Comparison of ENCODE assay signal across 13 mouse cellular contexts in the genomic region with DNA sequence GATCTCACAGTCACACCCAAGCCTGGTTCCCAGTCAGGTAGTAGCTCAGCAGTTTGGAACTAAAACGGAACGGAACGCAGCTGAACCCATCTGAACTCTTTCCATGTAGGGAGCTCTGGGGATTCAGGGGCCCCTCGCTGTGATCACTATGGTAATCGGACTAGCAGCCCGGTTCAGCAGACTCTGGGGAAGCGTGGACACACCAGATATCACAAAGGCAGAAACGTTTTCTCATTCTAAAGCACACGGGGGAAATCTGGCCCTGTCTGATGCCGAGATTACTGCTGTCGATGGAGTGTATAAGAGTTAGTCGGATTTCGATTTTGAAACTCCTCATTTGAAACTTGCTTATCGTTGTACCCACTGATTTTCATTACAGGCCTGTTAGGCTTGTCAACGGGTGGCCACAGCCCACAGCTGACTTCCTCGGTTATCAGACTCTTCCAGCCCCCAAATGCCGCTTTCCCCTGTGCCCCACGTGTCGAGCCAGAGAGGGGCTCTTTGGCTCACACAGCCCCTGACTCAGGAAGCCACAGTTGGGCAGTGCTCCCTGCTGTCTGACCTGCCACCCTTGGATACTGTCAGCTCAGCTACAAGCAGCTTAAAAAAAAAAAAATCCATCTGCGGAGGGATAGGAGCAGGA.
DNase-seq lines count a peak whose midpoint lies in the region; ATAC-seq lines count a peak whose summit lies in the region.
"Had no signal": no experiment of that assay in that cellular context is flagged by ENCODE, and none has a peak within 500 bp of the region (broad histone marks: within the 10 kb centered on the region; RNA-seq: fewer than 3 reads in every experiment).

No protein-coding gene starts in this region.

- H3K4me2 ChIP-seq in embryonic facial prominence, embryonic 11.5 days (ENCODE audit: low read depth, low read length), result no peak overlapping the region
- H3K4me2 ChIP-seq in lung, embryonic 16.5 days (ENCODE audit: low read depth, low read length), result peak overlapping the region; percentile 31; the same call in 1 of the 2 replicates
- H3K4me2 ChIP-seq in liver, embryonic 11.5 days, result peak overlapping the region; percentile 23

- DNase-seq in embryonic facial prominence, embryonic 11.5 days (ENCODE audit: low spot score), result peak; percentile 8
- DNase-seq in embryonic facial prominence, embryonic 10.5 days (ENCODE audit: low spot score), result no peak
- no peak for DNase-seq in lung, postnatal 14 days
- DNase-seq in liver, embryonic 11.5 days (ENCODE audit: low spot score), result no peak
- DNase-seq in retina, embryonic 14.5 days (ENCODE audit: low spot score), result peak; percentile 49
- DNase-seq in layer of hippocampus, postnatal 36 days, result no peak
- no peak for DNase-seq in frontal cortex, postnatal 25 days (ENCODE audit: low spot score in 2 of 2)
- DNase-seq: gastrocnemius, postnatal 25 days had no signal

- no peak overlapping the region for H3K27ac ChIP-seq in embryonic facial prominence, embryonic 11.5 days (replicated peaks; ENCODE audit: low read depth, low read length)
- H3K27ac ChIP-seq in embryonic facial prominence, embryonic 10.5 days (replicated peaks), result no peak overlapping the region
- no peak overlapping the region for H3K27ac ChIP-seq in lung, embryonic 16.5 days (ENCODE audit: low read length)
- H3K27ac ChIP-seq in liver, embryonic 11.5 days (ENCODE audit: low read depth, low read length), result no peak overlapping the region
- H3K27ac ChIP-seq: kidney, postnatal 0 days; macrophage had no signal

- no peak overlapping the region for H3K9ac ChIP-seq in embryonic facial prominence, embryonic 11.5 days (replicated peaks; ENCODE audit: low read length)
- peak overlapping the region; percentile 11; the same call in 1 of the 2 replicates for H3K9ac ChIP-seq in lung, embryonic 16.5 days (ENCODE audit: low read length)
- H3K9ac ChIP-seq in liver, embryonic 11.5 days (ENCODE audit: low read depth, low read length), result no peak overlapping the region

- H3K4me3 ChIP-seq in embryonic facial prominence, embryonic 11.5 days (ENCODE audit: low read depth, low read length), result no peak overlapping the region
- H3K4me3 ChIP-seq in embryonic facial prominence, embryonic 10.5 days, result no peak overlapping the region
- no peak overlapping the region for H3K4me3 ChIP-seq in lung, embryonic 16.5 days (ENCODE audit: low read length)
- no peak overlapping the region for H3K4me3 ChIP-seq in liver, embryonic 11.5 days (ENCODE audit: low read depth, low read length)
- H3K4me3 ChIP-seq: erythroblast, embryonic 14.5 days had no signal

- H3K9me3 ChIP-seq in embryonic facial prominence, embryonic 11.5 days (replicated peaks; ENCODE audit: control insufficient read depth, low read length), result no peaks in the 10 kb centered on the region
- no peaks in the 10 kb centered on the region for H3K9me3 ChIP-seq in embryonic facial prominence, embryonic 10.5 days
- H3K9me3 ChIP-seq in lung, embryonic 16.5 days (ENCODE audit: control insufficient read depth, low read length), result no peaks in the 10 kb centered on the region
- H3K9me3 ChIP-seq in liver, embryonic 11.5 days (ENCODE audit: control insufficient read depth, low read length), result no peaks in the 10 kb centered on the region
- H3K9me3 ChIP-seq: G1E had no signal

- ATAC-seq in embryonic facial prominence, embryonic 11.5 days (replicated peaks; ENCODE audit: insufficient number of reproducible peaks, low FRiP score, low TSS enrichment, low read depth), result no peak
- no peak; the same call in 1 of the 2 replicates for ATAC-seq in lung, embryonic 16.5 days (ENCODE audit: low read depth)
- peak; percentile 58 for ATAC-seq in liver, embryonic 11.5 days (replicated peaks; ENCODE audit: low FRiP score)

- no peaks in the 10 kb centered on the region for H3K36me3 ChIP-seq in embryonic facial prominence, embryonic 11.5 days (replicated peaks; ENCODE audit: control insufficient read depth, insufficient read depth, low read depth, low read length)
- H3K36me3 ChIP-seq in embryonic facial prominence, embryonic 10.5 days (replicated peaks), result no peaks in the 10 kb centered on the region
- H3K36me3 ChIP-seq in lung, embryonic 16.5 days (ENCODE audit: control insufficient read depth, insufficient read depth, low read length), result no peaks in the 10 kb centered on the region
- H3K36me3 ChIP-seq in liver, embryonic 11.5 days (ENCODE audit: control insufficient read depth, insufficient read depth, low read length), result no peaks in the 10 kb centered on the region
- H3K36me3 ChIP-seq: G1E had no signal

- no peaks in the 10 kb centered on the region for H3K27me3 ChIP-seq in embryonic facial prominence, embryonic 11.5 days (ENCODE audit: control insufficient read depth, insufficient read depth, low read length)
- no peaks in the 10 kb centered on the region for H3K27me3 ChIP-seq in embryonic facial prominence, embryonic 10.5 days (replicated peaks; ENCODE audit: low read depth, poor library complexity, severe bottlenecking)
- H3K27me3 ChIP-seq in lung, embryonic 16.5 days (ENCODE audit: control insufficient read depth, insufficient read depth, low read depth, low read length), result no peaks in the 10 kb centered on the region
- no peaks in the 10 kb centered on the region for H3K27me3 ChIP-seq in liver, embryonic 11.5 days (replicated peaks; ENCODE audit: control insufficient read depth, insufficient read depth, low read length)

- no peaks in the 10 kb centered on the region for H3K4me1 ChIP-seq in embryonic facial prominence, embryonic 11.5 days (ENCODE audit: control insufficient read depth, insufficient read depth, low read length)
- H3K4me1 ChIP-seq in embryonic facial prominence, embryonic 10.5 days, result peaks cover 9% of the 10 kb centered on the region; the same call in 1 of the 2 replicates
- H3K4me1 ChIP-seq in lung, embryonic 16.5 days (replicated peaks; ENCODE audit: control insufficient read depth, insufficient read depth, low read length), result no peaks in the 10 kb centered on the region
- no peaks in the 10 kb centered on the region; the same call in 1 of the 2 replicates for H3K4me1 ChIP-seq in liver, embryonic 11.5 days (replicated peaks; ENCODE audit: control insufficient read depth, insufficient read depth, low read length)

- WGBS in embryonic facial prominence, embryonic 11.5 days, result 36% methylated on average over 20 of the region's 20 CpGs
- WGBS in embryonic facial prominence, embryonic 10.5 days, result 39% methylated on average over 20 of the region's 20 CpGs
- 37% methylated on average over 20 of the region's 20 CpGs for WGBS in lung, embryonic 16.5 days
- WGBS in liver, embryonic 11.5 days, result 21% methylated on average over 20 of the region's 20 CpGs

Comparison
In these comparisons a context has a peak if more than half of its experiments do, and no peak if none do; other contexts are left out.
1. DNase-seq: peak in embryonic facial prominence, embryonic 11.5 days (single experiment) and retina, embryonic 14.5 days (single experiment); none in embryonic facial prominence, embryonic 10.5 days (single experiment), lung, postnatal 14 days (single experiment), liver, embryonic 11.5 days (single experiment), layer of hippocampus, postnatal 36 days (0 of 2) and frontal cortex, postnatal 25 days (0 of 2).